Mouse (Mus musculus): ENCODE results near the gene Mfap5. TPM values are rescaled to one million over a fixed set of nuclear protein-coding genes. Genes with fewer than 3 reads are reported as not detected.

The Mfap5 gene
- polyA plus RNA-seq, 1 experiment = 0.26 TPM

- no peaks in the 10 kb centered on the region for H3K27me3 ChIP-seq (ENCODE audit: control insufficient read depth, insufficient read depth, insufficient read length)
These were observed 39.7 kb downstream of the Mfap5 start for GRCm38 (mm10) chr6:122545289-122545882.

GRCm38 (mm10) chr6:122545948-122546347 lies 40.3 kb downstream of the Mfap5 start:
- Histone ChIP-seq H3K79me2 (ENCODE audit: control insufficient read depth, insufficient read depth) (no peaks in the 10 kb centered on the region), H3ac (ENCODE audit: control insufficient read depth, insufficient read length, low read depth) (no peak overlapping the region), H3K4me3 (ENCODE audit: insufficient read depth, poor library complexity, severe bottlenecking) (no peak overlapping the region), H3K36me3 (ENCODE audit: control insufficient read depth, insufficient read depth) (no peaks in the 10 kb centered on the region), H3K79me3 (ENCODE audit: low read depth) (no peaks in the 10 kb centered on the region), H3K27me3 (ENCODE audit: control insufficient read depth, insufficient read depth, insufficient read length) (no peaks in the 10 kb centered on the region)
- no peak for TF ChIP-seq MYOD1 (IDR thresholded peaks at IDR 0.05; ENCODE audit: control insufficient read depth, insufficient read length, low read depth)
- TF ChIP-seq USF1 (IDR thresholded peaks at IDR 0.05; ENCODE audit: low read depth) = no peak
- no peak for TF ChIP-seq MYOG (IDR thresholded peaks at IDR 0.05; ENCODE audit: control insufficient read depth, extremely low read depth, insufficient read length)
- TF ChIP-seq MAX (IDR thresholded peaks at IDR 0.05) = no peak
- TF ChIP-seq CTCF (IDR thresholded peaks at IDR 0.05; ENCODE audit: control insufficient read depth, insufficient read depth, insufficient read length) = no peak
- TF ChIP-seq CEBPB (IDR thresholded peaks at IDR 0.05; ENCODE audit: low read depth) = no peak
- TF ChIP-seq FOSL1 (IDR thresholded peaks at IDR 0.05; ENCODE audit: insufficient read depth, low read length, poor library complexity, severe bottlenecking) = no peak

More at GRCm38 (mm10) chr6:122545289-122545882, 39.7 kb downstream of the Mfap5 start:
- no peaks in the 10 kb centered on the region for H3K79me3 ChIP-seq (ENCODE audit: low read depth)
- no peak overlapping the region for H3K4me3 ChIP-seq (ENCODE audit: insufficient read depth, poor library complexity, severe bottlenecking)
- H3ac ChIP-seq (ENCODE audit: control insufficient read depth, insufficient read length, low read depth) = no peak overlapping the region
- H3K79me2 ChIP-seq (ENCODE audit: control insufficient read depth, insufficient read depth) = no peaks in the 10 kb centered on the region
- H3K36me3 ChIP-seq (ENCODE audit: control insufficient read depth, insufficient read depth) = no peaks in the 10 kb centered on the region
- TF ChIP-seq MYOD1 (IDR thresholded peaks at IDR 0.05; ENCODE audit: control insufficient read depth, insufficient read length, low read depth) (no peak), CEBPB (IDR thresholded peaks at IDR 0.05; ENCODE audit: low read depth) (peak; percentile 86)

GRCm38 (mm10) chr6:122553606-122554005 lies 48.0 kb downstream of the Mfap5 start, which contains the start of gene Aicda:
Gene Aicda, plus strand, starts transcription at chr6:122553801.
- no peak within 1 kb of the TSS for H3ac ChIP-seq (ENCODE audit: control insufficient read depth, insufficient read length, low read depth)
- H3K4me3 ChIP-seq (ENCODE audit: insufficient read depth, poor library complexity, severe bottlenecking) = no peak within 1 kb of the TSS
- no peaks in the 10 kb centered on the region for H3K79me3 ChIP-seq (ENCODE audit: low read depth)
- no peaks in the 10 kb centered on the region for H3K36me3 ChIP-seq (ENCODE audit: control insufficient read depth, insufficient read depth)
- no peaks in the 10 kb centered on the region for H3K79me2 ChIP-seq (ENCODE audit: control insufficient read depth, insufficient read depth)
- no peaks in the 10 kb centered on the region for H3K27me3 ChIP-seq (ENCODE audit: control insufficient read depth, insufficient read depth, insufficient read length)
- TF ChIP-seq USF1 (IDR thresholded peaks at IDR 0.05; ENCODE audit: low read depth) (no peak), CEBPB (IDR thresholded peaks at IDR 0.05; ENCODE audit: low read depth) (no peak), CTCF (IDR thresholded peaks at IDR 0.05; ENCODE audit: control insufficient read depth, insufficient read depth, insufficient read length) (no peak), MAX (IDR thresholded peaks at IDR 0.05) (no peak), FOSL1 (IDR thresholded peaks at IDR 0.05; ENCODE audit: insufficient read depth, low read length, poor library complexity, severe bottlenecking) (no peak), MYOG (IDR thresholded peaks at IDR 0.05; ENCODE audit: control insufficient read depth, extremely low read depth, insufficient read length) (no peak), MYOD1 (IDR thresholded peaks at IDR 0.05; ENCODE audit: control insufficient read depth, insufficient read length, low read depth) (no peak)

- no peaks in the 10 kb centered on the region for H3K79me2 ChIP-seq (ENCODE audit: control insufficient read depth, insufficient read depth)
- no peaks in the 10 kb centered on the region for H3K36me3 ChIP-seq (ENCODE audit: control insufficient read depth, insufficient read depth)
- no peaks in the 10 kb centered on the region for H3K79me3 ChIP-seq (ENCODE audit: low read depth)
- no peaks in the 10 kb centered on the region for H3K27me3 ChIP-seq (ENCODE audit: control insufficient read depth, insufficient read depth, insufficient read length)
- no peak overlapping the region for H3K4me3 ChIP-seq (ENCODE audit: insufficient read depth, poor library complexity, severe bottlenecking)
- no peak for TF ChIP-seq FOSL1 (IDR thresholded peaks at IDR 0.05; ENCODE audit: insufficient read depth, low read length, poor library complexity, severe bottlenecking)
- TF ChIP-seq USF1 (IDR thresholded peaks at IDR 0.05; ENCODE audit: low read depth) = no peak
- TF ChIP-seq MYOG (IDR thresholded peaks at IDR 0.05; ENCODE audit: control insufficient read depth, extremely low read depth, insufficient read length) = no peak
- no peak for TF ChIP-seq MAX (IDR thresholded peaks at IDR 0.05)
- TF ChIP-seq CEBPB (IDR thresholded peaks at IDR 0.05; ENCODE audit: low read depth) = no peak
- TF ChIP-seq CTCF (IDR thresholded peaks at IDR 0.05; ENCODE audit: control insufficient read depth, insufficient read depth, insufficient read length) = no peak
- TF ChIP-seq MYOD1 (IDR thresholded peaks at IDR 0.05; ENCODE audit: control insufficient read depth, insufficient read length, low read depth) = no peak
- no peak overlapping the region for H3ac ChIP-seq (ENCODE audit: control insufficient read depth, insufficient read length, low read depth)
These were observed 48.5 kb downstream of the Mfap5 start for GRCm38 (mm10) chr6:122554102-122554501.

- Histone ChIP-seq H3K36me3 (ENCODE audit: control insufficient read depth, insufficient read depth) (no peaks in the 10 kb centered on the region), H3K27me3 (ENCODE audit: control insufficient read depth, insufficient read depth, insufficient read length) (no peaks in the 10 kb centered on the region), H3K79me2 (ENCODE audit: control insufficient read depth, insufficient read depth) (no peaks in the 10 kb centered on the region), H3ac (ENCODE audit: control insufficient read depth, insufficient read length, low read depth) (no peak overlapping the region), H3K4me3 (ENCODE audit: insufficient read depth, poor library complexity, severe bottlenecking) (no peak overlapping the region), H3K79me3 (ENCODE audit: low read depth) (no peaks in the 10 kb centered on the region)
- no peak for TF ChIP-seq CTCF (IDR thresholded peaks at IDR 0.05; ENCODE audit: control insufficient read depth, insufficient read depth, insufficient read length)
- no peak for TF ChIP-seq FOSL1 (IDR thresholded peaks at IDR 0.05; ENCODE audit: insufficient read depth, low read length, poor library complexity, severe bottlenecking)
- no peak for TF ChIP-seq MYOG (IDR thresholded peaks at IDR 0.05; ENCODE audit: control insufficient read depth, extremely low read depth, insufficient read length)
- TF ChIP-seq MAX (IDR thresholded peaks at IDR 0.05) = no peak
- TF ChIP-seq CEBPB (IDR thresholded peaks at IDR 0.05; ENCODE audit: low read depth) = no peak
These were observed 49.6 kb downstream of the Mfap5 start for GRCm38 (mm10) chr6:122555266-122555665.

GRCm38 (mm10) chr6:122556959-122557561 lies 51.4 kb downstream of the Mfap5 start:
- Histone ChIP-seq H3K79me2 (ENCODE audit: control insufficient read depth, insufficient read depth) (no peaks in the 10 kb centered on the region), H3K27me3 (ENCODE audit: control insufficient read depth, insufficient read depth, insufficient read length) (no peaks in the 10 kb centered on the region), H3K4me3 (ENCODE audit: insufficient read depth, poor library complexity, severe bottlenecking) (no peak overlapping the region), H3K36me3 (ENCODE audit: control insufficient read depth, insufficient read depth) (no peaks in the 10 kb centered on the region), H3ac (ENCODE audit: control insufficient read depth, insufficient read length, low read depth) (no peak overlapping the region), H3K79me3 (ENCODE audit: low read depth) (no peaks in the 10 kb centered on the region)
- TF ChIP-seq MYOG (IDR thresholded peaks at IDR 0.05; ENCODE audit: control insufficient read depth, extremely low read depth, insufficient read length) (no peak), CTCF (IDR thresholded peaks at IDR 0.05; ENCODE audit: control insufficient read depth, insufficient read depth, insufficient read length) (peak; percentile 6)

All from C2C12 (cell line).